Mouse (Mus musculus) lung, adult 2 months (tissue): ENCODE data around the gene Myo16.

ENCODE experiments used
- CTCF ChIP-seq: fragments of 200-500 bp; IDR thresholded peaks from 2 replicates; pipeline ENCODE4 v1.5.1; 2011; ENCODE audit warnings: mild to moderate bottlenecking, low read length, control low read depth; ENCODE audit not compliant: insufficient read depth
- POLR2A ChIP-seq: fragments of 200-500 bp; IDR thresholded peaks from 2 replicates; pipeline ENCODE4 v1.6.1; 2011; ENCODE audit warnings: low read depth, mild to moderate bottlenecking, control low read depth, low read length, borderline replicate concordance; ENCODE audit errors: extremely low read depth

DNA sequence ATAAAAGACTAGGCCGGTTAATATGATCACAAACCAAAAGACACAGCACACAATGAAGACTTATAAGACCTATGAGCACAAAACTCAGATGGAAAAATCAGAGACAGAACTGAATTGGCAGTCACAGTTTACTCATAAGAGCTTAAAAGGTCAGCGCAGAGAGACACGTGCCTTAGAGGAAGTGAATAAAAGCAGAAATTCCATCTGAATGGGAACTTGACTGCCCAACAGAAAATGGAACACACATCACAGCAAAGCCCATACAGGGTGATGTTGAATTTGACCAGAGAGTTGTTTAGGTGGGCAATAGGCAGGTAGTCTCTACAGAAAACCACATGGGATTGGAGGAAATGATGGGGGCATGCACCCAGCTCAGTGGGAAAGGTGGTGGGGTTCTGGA is 442.6 kb downstream of the Myo16 start:
- no peak for TF ChIP-seq POLR2A
- TF ChIP-seq CTCF, result no peak
